Mouse (Mus musculus): ENCODE measurements around the gene Ccdc86.
A peak's percentile ranks its signal among the peaks of the same experiment; 100 is the strongest.

Ccdc86 gene

DNA sequence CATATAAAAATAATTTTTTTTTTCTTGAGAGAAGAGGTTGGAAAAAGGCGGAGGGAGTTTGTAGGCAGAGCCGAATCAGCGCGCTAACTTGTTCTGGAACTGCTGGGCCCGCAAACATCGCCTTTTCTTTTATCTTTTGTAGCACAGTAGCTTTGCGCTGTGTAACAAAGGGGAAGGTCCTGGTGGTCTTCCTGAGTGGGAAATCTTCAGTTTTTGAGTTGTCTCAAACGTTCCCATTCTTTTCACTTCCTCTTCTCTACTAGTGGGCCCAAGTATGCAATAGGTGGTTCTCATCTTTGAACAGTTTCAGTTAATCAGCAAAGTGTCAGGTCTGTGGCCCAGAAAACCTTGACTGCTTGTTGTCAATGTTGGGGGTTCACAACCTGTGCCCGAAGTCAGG is 492 bp upstream of the Ccdc86 start:
- no peak for DNase-seq (ENCODE audit: low spot score in 2 of 2)

DNA sequence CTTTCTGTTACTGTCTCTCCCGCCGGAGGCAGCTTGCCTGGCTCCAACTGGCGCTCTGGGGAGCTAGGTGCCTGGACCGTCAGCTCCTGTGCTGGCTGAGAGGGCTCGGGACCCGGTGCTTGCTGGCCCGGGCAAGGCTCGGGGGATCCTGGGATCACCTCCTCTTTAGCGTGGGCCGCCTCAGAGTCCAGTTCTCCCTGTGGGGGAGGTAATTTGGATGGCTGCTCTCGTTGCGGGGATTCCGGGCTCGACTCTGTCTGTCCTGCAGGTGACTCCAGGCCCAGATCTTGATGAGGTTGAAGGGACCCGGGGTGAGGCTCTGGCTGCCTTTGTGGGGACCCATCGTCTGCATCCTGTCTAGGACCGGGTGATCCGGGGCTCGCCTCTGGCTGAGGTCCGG is 650 bp downstream of the Ccdc86 start:
- no peak for DNase-seq (ENCODE audit: low spot score in 2 of 2)

DNA sequence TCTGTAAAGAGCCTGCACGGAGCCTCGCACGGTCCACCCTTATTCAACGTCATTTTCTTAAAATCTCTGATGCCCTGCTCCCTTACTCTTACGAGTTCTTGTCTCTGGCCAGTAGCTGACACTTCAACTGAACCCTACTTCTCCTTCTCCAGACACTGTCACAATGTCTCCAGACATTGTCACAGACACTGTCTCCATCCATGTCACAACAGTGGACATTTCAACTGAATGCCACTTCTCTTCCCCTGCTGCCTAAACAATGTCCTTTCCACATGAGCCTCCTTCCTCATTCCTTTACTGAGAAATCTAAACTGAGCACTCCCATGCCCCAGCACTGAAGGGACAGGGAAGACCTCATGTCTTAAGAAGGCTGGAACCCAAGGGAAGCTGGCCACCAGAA is 1.8 kb downstream of the Ccdc86 start:
- DNase-seq (ENCODE audit: low spot score in 2 of 2) = no peak

DNA sequence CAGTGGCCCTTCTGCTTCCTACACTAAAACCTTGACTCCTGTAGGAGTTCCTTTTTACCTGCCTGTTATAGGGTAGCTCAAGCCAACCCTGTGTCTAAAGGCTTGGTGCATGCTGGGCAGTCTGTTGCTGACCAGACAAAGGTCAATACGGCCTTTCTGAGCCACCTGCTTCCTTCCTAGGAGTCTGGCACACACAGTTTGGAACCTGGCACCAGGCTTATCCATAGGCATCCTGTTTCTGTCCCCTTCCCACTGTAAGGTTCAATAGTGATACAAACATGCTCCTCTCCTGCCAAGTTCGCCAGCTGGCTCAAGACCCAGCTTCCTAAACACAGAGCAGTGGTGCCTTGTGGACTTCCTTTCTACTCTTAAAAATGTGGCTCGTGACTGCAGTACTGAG is 2.6 kb downstream of the Ccdc86 start:
- no peak for DNase-seq (ENCODE audit: low spot score in 2 of 2)

DNA sequence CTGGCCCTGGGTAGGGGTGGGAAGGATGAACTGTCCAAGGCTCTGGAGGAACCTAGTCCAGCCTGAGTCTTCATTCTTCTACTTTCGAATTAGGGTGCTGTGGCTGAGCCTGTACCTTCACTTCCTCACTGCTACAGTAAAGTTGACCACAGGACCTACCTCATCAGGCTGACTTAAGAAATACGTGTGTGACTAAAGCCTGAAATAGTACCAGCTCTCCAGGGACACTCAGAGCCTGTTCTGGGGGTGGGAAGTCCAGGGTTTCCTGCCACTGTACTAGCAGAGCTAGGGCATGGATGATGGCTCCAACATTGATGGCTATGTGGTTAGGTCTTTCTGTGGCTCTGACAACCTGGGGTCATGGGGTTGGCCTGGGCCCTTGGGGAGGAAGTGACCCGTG is 5.1 kb downstream of the Ccdc86 start:
- no peak for DNase-seq (ENCODE audit: low spot score in 2 of 2)

DNA sequence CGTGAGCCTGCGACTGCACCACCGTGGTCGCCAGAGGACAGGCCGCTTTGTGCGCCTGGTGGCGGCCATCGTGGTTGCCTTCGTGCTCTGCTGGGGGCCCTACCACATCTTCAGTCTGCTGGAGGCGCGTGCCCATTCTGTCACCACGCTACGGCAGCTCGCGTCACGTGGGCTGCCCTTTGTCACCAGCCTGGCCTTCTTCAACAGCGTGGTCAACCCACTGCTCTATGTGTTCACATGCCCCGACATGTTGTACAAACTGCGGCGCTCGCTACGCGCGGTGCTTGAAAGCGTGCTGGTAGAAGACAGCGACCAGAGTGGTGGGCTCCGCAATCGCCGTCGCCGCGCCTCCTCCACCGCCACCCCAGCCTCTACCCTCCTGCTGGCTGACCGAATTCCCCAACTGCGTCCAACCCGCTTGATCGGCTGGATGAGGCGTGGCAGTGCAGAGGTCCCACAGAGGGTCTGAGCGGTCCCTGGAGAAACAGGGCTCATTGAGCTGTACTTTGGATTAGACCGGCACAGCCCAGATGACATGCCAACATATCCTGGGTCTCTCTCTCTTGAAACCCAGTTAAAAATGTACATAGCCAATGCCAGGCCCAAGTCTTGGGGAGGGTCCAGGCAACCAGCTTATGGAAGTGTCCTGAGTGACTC is 8.1 kb downstream of the Ccdc86 start:
- DNase-seq (ENCODE audit: low spot score in 2 of 2) = no peak

- DNase-seq (ENCODE audit: low spot score in 2 of 2) = peak in 1 of 2 experiments; percentile 68
These were observed 8.8 kb downstream of the Ccdc86 start for GRCm38 (mm10) chr19:10940097-10940800.

DNA sequence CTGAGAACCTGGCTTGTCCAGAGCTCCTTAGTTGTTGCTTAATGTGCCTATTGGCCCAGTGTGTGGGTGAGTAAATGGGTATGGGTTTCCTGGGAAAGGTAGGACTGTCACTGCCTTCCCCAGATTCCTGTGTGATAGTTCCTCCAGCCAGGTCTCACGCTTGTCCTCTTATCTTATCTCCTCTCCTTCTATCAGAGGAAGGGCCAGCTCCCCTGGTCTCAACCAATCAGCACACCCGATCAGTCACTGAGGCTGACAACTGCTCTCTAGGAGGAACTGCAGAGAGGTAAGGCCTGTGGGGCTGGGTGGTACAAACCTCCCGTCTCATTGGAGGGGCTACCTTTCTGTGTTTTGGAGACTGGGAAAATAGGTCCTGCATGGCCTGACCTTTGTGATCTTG is 10.3 kb downstream of the Ccdc86 start:
- no peak for DNase-seq (ENCODE audit: low spot score in 2 of 2)

DNA sequence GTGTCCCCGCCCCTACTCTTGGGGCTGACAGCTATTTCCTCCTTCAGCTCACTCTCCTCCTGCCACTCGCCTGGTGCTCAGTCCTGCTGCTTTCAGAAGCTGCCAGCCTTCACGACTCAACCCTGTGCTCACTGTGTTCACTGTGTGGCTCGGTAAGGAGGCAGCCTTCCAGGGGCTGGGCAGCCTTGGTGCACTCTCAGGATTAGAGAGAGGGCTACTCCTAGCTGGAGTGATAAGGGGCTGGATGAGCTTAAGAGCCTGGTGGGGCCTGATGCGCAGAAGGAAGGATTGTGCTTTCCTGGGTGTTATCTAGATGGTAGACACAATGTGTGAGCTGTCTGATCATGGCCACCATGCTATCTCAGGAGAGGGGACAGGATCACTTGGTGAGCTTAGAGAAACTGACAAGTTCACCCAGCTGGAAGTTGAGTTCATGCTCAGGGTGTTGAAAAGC is 11.9 kb downstream of the Ccdc86 start, which contains the start of gene Ptgdr2:
Gene Ptgdr2, plus strand, starts transcription at position 51 of the 454 bp plus-strand sequence.
- no peak for DNase-seq (ENCODE audit: low spot score in 2 of 2)

- DNase-seq (ENCODE audit: low spot score in 2 of 2) = no peak
These were observed 13.0 kb downstream of the Ccdc86 start for GRCm38 (mm10) chr19:10936077-10936476.

GRCm38 (mm10) chr19:10935029-10935428 is 14.0 kb downstream of the Ccdc86 start:
- DNase-seq (ENCODE audit: low spot score in 2 of 2) = no peak

GRCm38 (mm10) chr19:10930641-10931040 is 18.4 kb downstream of the Ccdc86 start:
- no peak for DNase-seq (ENCODE audit: low spot score in 2 of 2)

- no peak for DNase-seq (ENCODE audit: low spot score in 2 of 2)
These were observed 22.4 kb downstream of the Ccdc86 start for GRCm38 (mm10) chr19:10926666-10927065.

DNA sequence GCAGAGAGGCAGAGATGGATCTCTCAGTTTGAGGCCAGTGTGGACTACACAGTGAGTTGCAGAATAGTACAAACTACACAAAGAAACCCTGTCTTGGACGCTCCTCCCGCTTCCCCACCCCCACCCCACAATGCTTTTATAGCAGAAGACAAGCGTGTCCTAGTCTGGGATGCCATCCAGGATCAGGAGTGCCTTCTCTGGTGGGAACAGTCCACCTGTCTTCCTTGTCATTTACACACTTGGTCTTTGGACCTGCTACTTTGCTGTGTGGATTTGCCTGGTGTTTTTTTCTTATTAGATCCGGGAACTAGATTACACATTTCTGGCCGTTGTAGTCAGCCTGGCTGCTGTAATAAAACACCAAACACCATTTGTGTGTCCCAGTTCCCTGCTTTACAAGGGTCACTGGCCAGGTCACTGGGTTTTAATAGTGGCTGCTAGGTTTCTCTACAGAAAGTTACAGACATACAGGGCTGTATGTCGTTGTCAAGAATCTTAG is 22.9 kb downstream of the Ccdc86 start:
- no peak for DNase-seq (ENCODE audit: low spot score in 2 of 2)

DNA sequence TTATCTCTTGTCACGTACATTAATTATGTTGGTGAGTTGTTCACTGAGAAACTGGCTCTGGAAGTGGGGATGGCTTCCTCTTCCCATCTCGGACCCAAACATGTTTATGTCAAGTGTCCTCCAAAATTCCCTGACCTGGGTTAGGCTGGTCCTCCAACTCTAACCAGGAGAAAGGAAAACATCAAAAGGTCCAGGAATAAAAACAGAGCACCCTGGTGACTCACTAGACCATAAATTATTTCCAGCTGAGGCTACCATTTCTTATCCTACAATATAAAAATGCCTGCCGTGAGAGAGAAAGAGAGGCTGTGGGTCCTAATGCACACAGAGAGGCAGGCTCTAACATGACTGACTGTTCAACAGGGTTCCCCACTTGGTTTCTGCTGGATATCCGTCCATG is 24.8 kb downstream of the Ccdc86 start:
- DNase-seq (ENCODE audit: low spot score in 2 of 2) = no peak

- no peak for DNase-seq (ENCODE audit: low spot score in 2 of 2)
These were observed 28.0 kb downstream of the Ccdc86 start for GRCm38 (mm10) chr19:10921058-10921457.

GRCm38 (mm10) chr19:10920532-10920931 is 28.5 kb downstream of the Ccdc86 start, which contains the start of gene Zp1:
Zp1 (minus strand) TSS chr19:10920632.
- no peak for DNase-seq (ENCODE audit: low spot score in 2 of 2)

DNA sequence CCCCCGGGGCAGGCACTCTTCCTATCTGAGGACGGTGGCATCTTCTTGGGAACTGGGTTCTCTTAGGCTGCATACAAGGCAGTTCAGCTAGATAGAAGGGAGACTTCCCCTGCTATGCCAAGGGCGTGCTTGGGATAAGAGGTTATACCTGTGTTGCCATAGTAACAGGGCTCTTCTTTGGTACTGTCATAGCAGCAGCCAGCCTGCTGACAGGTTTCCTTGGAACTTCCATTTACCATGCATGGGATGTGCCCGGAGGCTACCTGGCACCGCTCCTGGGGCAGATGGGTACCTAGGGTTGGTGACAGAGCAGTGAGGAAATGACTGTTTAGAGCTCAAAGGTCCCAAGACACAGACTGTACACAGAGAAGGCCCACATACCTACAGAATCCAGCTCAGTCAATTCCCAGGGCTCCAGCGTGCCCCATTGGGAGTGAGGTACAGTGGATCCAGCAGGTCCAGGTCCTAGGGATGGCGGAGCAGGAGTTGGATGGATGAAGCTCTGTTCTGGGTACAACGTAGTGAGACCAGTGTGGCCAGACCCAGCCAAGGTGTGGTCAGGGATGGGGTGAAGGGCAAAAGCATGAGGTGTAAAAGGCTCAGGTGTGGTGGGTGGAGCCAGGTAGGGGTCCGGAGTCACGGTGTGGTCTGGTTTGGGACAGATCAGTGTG is 30.6 kb downstream of the Ccdc86 start:
- DNase-seq (ENCODE audit: low spot score in 2 of 2) = no peak

GRCm38 (mm10) chr19:10916506-10916905 is 32.6 kb downstream of the Ccdc86 start:
- no peak for DNase-seq (ENCODE audit: low spot score in 2 of 2)

DNA sequence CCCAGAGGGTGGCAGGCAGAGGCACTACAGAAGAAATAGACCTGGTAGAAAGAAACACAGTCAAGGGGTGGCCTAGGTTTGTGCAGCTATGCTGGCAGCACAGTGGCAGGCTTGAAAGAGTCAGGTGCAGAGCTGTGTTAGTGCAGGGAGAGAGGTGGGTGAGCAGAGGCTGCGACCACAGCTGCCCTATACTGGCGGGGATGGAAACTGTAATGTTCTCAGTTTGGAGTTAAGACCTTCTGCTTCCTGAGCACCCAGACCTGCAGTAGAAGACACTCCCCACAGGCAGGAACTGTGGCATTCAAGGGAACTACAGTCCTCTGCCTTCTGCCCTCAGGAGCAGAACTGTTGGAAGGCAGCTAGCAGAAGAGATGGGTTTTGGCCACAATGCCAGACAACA is 34.2 kb downstream of the Ccdc86 start:
- no peak for DNase-seq (ENCODE audit: low spot score in 2 of 2)

DNA sequence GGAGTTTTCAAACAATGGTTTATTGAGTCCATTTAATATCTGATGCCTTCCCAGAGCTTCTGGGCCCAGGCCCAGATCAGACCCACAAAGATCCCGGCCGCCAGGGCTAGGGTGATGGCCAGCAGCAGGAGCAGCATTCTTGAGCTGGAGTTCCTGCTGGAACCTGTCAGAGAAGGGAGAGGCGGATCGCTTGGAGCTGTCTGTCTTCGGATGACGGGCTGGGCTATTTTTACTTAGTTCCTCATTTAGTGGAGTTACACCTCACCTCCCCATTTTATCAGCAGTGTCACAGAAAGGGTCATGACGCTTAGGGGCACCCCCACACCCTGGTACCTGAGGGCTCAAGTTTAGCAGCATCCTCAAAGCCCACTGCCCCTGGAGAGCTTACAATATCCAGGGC is 34.8 kb downstream of the Ccdc86 start:
- DNase-seq (ENCODE audit: low spot score in 2 of 2) = no peak

DNA sequence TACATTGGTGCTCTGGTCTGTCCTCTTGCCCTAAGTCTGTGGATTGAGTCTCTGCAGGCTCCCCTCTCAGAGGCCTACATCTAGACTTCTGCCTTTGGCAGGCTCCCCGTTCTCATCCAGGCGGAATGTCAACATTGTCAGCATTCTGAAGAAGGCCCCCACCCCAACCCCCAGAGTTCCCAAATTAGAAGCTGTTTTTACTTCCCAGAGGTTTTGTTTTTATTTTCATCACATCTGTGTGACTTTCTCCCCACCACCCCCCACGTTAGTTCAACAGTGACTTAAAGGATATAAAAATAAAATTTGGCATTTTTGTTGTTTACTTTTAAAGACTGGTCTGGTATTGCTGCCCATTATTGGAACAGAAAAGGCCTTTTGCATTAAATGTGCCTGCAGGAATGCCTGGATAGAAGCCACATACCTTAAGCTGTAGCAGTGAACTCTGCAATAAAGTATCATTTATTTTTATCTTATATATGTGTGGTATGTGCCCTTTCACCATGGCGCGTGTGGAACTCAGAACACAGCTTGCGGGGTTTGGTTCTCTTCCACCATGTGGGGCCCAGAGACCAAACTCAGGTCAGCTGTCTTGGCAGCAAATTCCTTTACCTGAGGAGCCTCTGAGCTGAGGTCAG is 39.9 kb downstream of the Ccdc86 start:
- DNase-seq (ENCODE audit: low spot score in 2 of 2) = no peak

Measured in left cerebral cortex, adult 9 months (tissue).